Mouse (Mus musculus) neural tube, embryonic 15.5 days (tissue): ENCODE measurements around the gene Nos3. TPM values are rescaled to one million over a fixed set of nuclear protein-coding genes. Genes with fewer than 3 reads are reported as not detected.

Source experiments
- ATAC-seq: fragments of 200-750 bp; cut with Nextera tagmentation; 2 replicates; pipeline ENCODE4 v1.8.0; 2017; ENCODE audit warnings: mild to moderate bottlenecking, moderate TSS enrichment, moderate library complexity; ENCODE audit not compliant: low FRiP score
- H3K27ac ChIP-seq: fragments of 300-500 bp; sonication (generic); replicated peaks from 2 replicates; pipeline ENCODE4 v1.5.1; 2015; ENCODE audit warnings: mild to moderate bottlenecking, inconsistent platforms
- H3K27me3 ChIP-seq: fragments of 300-500 bp; sonication (generic); replicated peaks from 2 replicates; pipeline ENCODE4 v1.6.1; 2015; ENCODE audit warnings: inconsistent platforms
- H3K36me3 ChIP-seq: fragments of 300-500 bp; sonication (generic); 2 replicates; pipeline ENCODE4 v1.6.1; 2015; ENCODE audit warnings: inconsistent platforms
- H3K4me1 ChIP-seq: fragments of 300-500 bp; sonication (generic); 2 replicates; pipeline ENCODE4 v1.6.1; 2015; ENCODE audit warnings: inconsistent platforms
- H3K4me2 ChIP-seq: fragments of 300-500 bp; sonication (generic); 2 replicates; pipeline ENCODE4 v1.6.1; 2015; ENCODE audit warnings: inconsistent platforms, mild to moderate bottlenecking, moderate library complexity
- H3K4me3 ChIP-seq: fragments of 300-500 bp; sonication (generic); replicated peaks from 2 replicates; pipeline ENCODE4 v1.5.1; 2015; ENCODE audit warnings: mild to moderate bottlenecking, inconsistent platforms
- H3K9ac ChIP-seq: fragments of 300-500 bp; sonication (generic); replicated peaks from 2 replicates; pipeline ENCODE4 v1.6.1; 2015; ENCODE audit warnings: mild to moderate bottlenecking, inconsistent platforms
- H3K9me3 ChIP-seq: fragments of 300-500 bp; sonication (generic); replicated peaks from 2 replicates; pipeline ENCODE4 v1.6.1; 2016; ENCODE audit warnings: inconsistent platforms
- WGBS: fragments of 180-500 bp; shearing (Covaris S2); methylation state at CpG from one replicate; pipeline ENCODE4 v1.1.7; 2015; ENCODE audit warnings: mixed read lengths; 5-methylcytosine and 5-hydroxymethylcytosine counted together
- polyA plus RNA-seq: library from polyadenylated mRNA; unstranded; fragments of >200 nt; fragmentation: Nextera tagmentation; extraction: Ambion mirVana; gene quantifications from 2 replicates; pipeline ENCODE4 v1.2.1, GENCODE M21; 2015

The Nos3 gene
- polyA plus RNA-seq, 1 experiment from 2014 or later = 9.3 TPM

GRCm38 (mm10) chr5:24424861-24425411 is 60.3 kb downstream of the Nos3 start:
- WGBS = under 1% methylated on average over 58 of the region's 60 CpGs
- H3K4me1 ChIP-seq = peaks cover 60% of the 10 kb centered on the region
- peak overlapping the region; percentile 94 for H3K27ac ChIP-seq
- peak overlapping the region; percentile 60 for H3K4me3 ChIP-seq
- H3K27me3 ChIP-seq = peaks cover 10% of the 10 kb centered on the region
- peak; percentile 19; the same call in 1 of the 2 replicates for ATAC-seq
- peaks cover 10% of the 10 kb centered on the region for H3K36me3 ChIP-seq
- peak overlapping the region; percentile 91 for H3K4me2 ChIP-seq
- no peaks in the 10 kb centered on the region for H3K9me3 ChIP-seq
- peak overlapping the region; percentile 49 for H3K9ac ChIP-seq

DNA sequence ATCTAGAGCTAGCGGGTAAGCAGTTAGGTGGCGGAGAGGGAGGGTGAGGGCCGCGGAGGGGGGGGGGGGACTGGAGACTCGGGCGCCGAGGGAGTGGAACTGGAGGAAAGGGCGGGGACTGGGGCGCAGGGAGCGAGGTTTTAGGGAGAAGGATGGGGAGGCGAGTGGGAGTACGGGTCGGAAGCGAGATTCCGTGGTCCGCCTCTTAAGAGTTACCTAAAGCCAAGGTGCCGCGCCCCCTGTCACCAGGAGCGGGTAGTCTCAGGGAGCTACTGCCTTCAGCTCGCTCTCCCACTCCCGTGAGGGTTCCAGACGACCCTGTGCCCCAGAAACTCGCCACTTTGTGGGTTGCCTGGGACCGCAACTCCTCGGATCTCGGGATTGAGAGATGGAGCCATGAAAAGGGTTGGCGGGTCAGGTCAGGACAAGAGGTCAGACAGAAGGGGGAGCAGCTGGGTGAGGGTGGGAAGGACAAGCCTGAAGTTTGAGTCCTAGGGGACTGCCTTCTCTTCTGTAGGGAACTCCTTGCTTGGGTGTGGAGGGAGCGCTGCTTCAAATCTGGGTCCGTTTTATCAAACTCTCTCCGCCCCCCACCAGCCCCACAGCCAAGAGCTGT is 60.9 kb downstream of the Nos3 start:
- H3K27ac ChIP-seq = peak overlapping the region; percentile 94
- peaks cover 10% of the 10 kb centered on the region for H3K27me3 ChIP-seq
- peaks cover 12% of the 10 kb centered on the region for H3K36me3 ChIP-seq
- H3K4me2 ChIP-seq = peak overlapping the region; percentile 91
- no peaks in the 10 kb centered on the region for H3K9me3 ChIP-seq
- peak overlapping the region; percentile 49 for H3K9ac ChIP-seq
- H3K4me1 ChIP-seq = peaks cover 60% of the 10 kb centered on the region
- no peak for ATAC-seq
- H3K4me3 ChIP-seq = peak overlapping the region; percentile 60
- WGBS = 0% methylated on average over 27 of the region's 30 CpGs

DNA sequence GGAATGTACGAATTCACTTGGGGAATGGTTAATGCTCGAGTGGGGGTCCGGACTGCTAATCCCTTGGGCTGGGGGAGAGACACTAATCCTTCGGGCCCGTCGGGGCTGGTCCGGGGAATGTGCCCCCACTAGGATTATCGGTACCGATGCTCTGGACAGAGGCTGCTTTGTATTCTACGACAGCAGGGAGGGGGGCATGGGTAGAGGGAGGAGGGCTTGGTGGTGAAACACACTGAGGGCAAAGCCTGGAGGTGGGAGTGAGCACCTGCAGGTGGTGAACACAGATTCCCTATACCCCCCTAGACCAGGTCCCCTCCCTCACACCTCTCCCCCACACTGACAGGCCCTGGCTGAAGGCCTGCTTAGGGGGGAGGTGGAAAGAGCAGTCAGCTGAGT is 61.4 kb downstream of the Nos3 start:
- WGBS = 1% methylated on average over 10 of the region's 10 CpGs
- H3K27ac ChIP-seq = no peak overlapping the region
- peaks cover 10% of the 10 kb centered on the region for H3K27me3 ChIP-seq
- peaks cover 60% of the 10 kb centered on the region for H3K4me1 ChIP-seq
- peak overlapping the region; percentile 60 for H3K4me3 ChIP-seq
- no peak for ATAC-seq
- H3K9me3 ChIP-seq = no peaks in the 10 kb centered on the region
- H3K36me3 ChIP-seq = peaks cover 13% of the 10 kb centered on the region
- peak overlapping the region; percentile 91 for H3K4me2 ChIP-seq
- peak overlapping the region; percentile 49 for H3K9ac ChIP-seq

- ATAC-seq = no peak
- Histone ChIP-seq H3K9ac (0 out of 2 replicates have a peak overlapping the region, but pooled peaks have one; percentile 49), H3K4me1 (peaks cover 57% of the 10 kb centered on the region), H3K27ac (no peak overlapping the region), H3K27me3 (peaks cover 10% of the 10 kb centered on the region), H3K9me3 (no peaks in the 10 kb centered on the region), H3K4me2 (peak overlapping the region; percentile 91), H3K4me3 (peak overlapping the region; percentile 60), H3K36me3 (peaks cover 13% of the 10 kb centered on the region)
- 11% methylated on average over 9 of the region's 9 CpGs for WGBS
These were observed 62.1 kb downstream of the Nos3 start for GRCm38 (mm10) chr5:24426556-24427284.

DNA sequence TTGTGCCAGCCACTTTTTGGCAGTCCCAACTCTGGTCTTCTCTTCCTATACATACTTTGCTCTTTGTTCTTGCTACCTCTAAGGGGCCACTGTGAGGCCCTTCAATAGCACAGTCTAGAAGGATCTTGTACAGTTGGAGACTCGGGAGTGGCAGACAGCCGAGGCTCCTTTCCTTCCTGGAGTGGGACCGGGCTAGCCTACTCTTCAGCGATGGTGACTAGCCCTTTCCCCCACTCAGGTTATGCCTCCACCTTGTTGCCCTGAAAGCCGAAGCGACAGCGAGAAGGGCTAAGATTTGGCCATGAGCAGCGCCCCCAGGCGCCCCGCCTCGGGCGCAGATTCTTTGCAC is 62.6 kb downstream of the Nos3 start:
- Histone ChIP-seq H3K4me1 (peaks cover 53% of the 10 kb centered on the region), H3K4me3 (no peak overlapping the region), H3K36me3 (peaks cover 18% of the 10 kb centered on the region), H3K27ac (no peak overlapping the region), H3K9ac (no peak overlapping the region), H3K4me2 (peak overlapping the region; percentile 91), H3K9me3 (no peaks in the 10 kb centered on the region), H3K27me3 (peaks cover 10% of the 10 kb centered on the region)
- 21% methylated on average over 12 of the region's 12 CpGs for WGBS
- no peak for ATAC-seq

- Histone ChIP-seq H3K27me3 (peaks cover 10% of the 10 kb centered on the region), H3K4me2 (peak overlapping the region; percentile 91), H3K4me3 (no peak overlapping the region), H3K9me3 (no peaks in the 10 kb centered on the region), H3K27ac (no peak overlapping the region), H3K4me1 (peaks cover 45% of the 10 kb centered on the region), H3K36me3 (peaks cover 25% of the 10 kb centered on the region), H3K9ac (0 out of 2 replicates have a peak overlapping the region, but pooled peaks have one; percentile 10)
- no peak for ATAC-seq
- 11% methylated on average over 14 of the region's 15 CpGs for WGBS
These were observed 63.4 kb downstream of the Nos3 start for GRCm38 (mm10) chr5:24427981-24428402.

GRCm38 (mm10) chr5:24428596-24428995 is 64.0 kb downstream of the Nos3 start:
- Histone ChIP-seq H3K9ac (0 out of 2 replicates have a peak overlapping the region, but pooled peaks have one; percentile 10), H3K9me3 (no peaks in the 10 kb centered on the region), H3K27ac (no peak overlapping the region), H3K4me1 (peaks cover 44% of the 10 kb centered on the region), H3K4me3 (no peak overlapping the region), H3K27me3 (peaks cover 10% of the 10 kb centered on the region), H3K4me2 (peak overlapping the region; percentile 91; the same call in 1 of the 2 replicates), H3K36me3 (peaks cover 30% of the 10 kb centered on the region)
- ATAC-seq = no peak
- 11% methylated on average over 9 of the region's 9 CpGs for WGBS

DNA sequence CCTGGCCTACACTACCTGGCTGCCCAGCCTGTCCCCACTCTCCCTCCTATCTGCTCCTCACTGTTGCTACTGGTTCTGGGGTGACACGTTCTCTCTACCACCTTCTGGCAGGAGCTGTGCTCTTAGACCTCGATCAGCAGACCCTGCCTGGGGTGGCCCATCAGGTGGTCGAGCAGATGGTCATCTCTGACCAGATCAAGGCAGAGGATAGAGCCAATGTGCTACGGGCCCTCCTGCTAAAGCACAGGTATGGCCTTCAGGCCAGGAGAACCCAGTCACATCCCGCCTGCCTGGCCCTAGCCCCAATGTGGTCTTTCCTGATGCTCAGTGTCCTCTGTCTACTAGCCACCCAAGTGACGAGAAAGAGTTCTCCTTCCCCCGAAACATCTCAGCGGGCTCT is 69.4 kb downstream of the Nos3 start:
- H3K4me3 ChIP-seq = no peak overlapping the region
- H3K4me1 ChIP-seq = no peaks in the 10 kb centered on the region
- ATAC-seq = no peak
- H3K27ac ChIP-seq = no peak overlapping the region
- 92% methylated on average over 8 of the region's 8 CpGs for WGBS
- no peaks in the 10 kb centered on the region for H3K27me3 ChIP-seq
- no peak overlapping the region for H3K9ac ChIP-seq
- H3K36me3 ChIP-seq = peaks cover 42% of the 10 kb centered on the region
- H3K9me3 ChIP-seq = no peaks in the 10 kb centered on the region
- no peak overlapping the region for H3K4me2 ChIP-seq

Other genes starting within 250 kb of the Nos3 start
- 14.1 and 15.3 TPM in 2 replicates for gene Nupl2, start 199.8 kb upstream of the Nos3 start, polyA plus RNA-seq
- 12.7 and 18.2 TPM in 2 replicates for gene Kcnh2, start 13.2 kb upstream of the Nos3 start, polyA plus RNA-seq
- 4.0 and 4.8 TPM in 2 replicates for gene Atg9b, start 27.3 kb downstream of the Nos3 start, polyA plus RNA-seq
- 49.4 and 52.2 TPM in 2 replicates for gene Abcb8, start 28.9 kb downstream of the Nos3 start, polyA plus RNA-seq
- 1.6 and 2.4 TPM in 2 replicates for gene Asic3, start 48.6 kb downstream of the Nos3 start, polyA plus RNA-seq
- gene Cdk5, start 58.7 kb downstream of the Nos3 start, polyA plus RNA-seq = 113 and 133 TPM in 2 replicates
- gene Slc4a2, start 59.0 kb downstream of the Nos3 start, polyA plus RNA-seq = 15.3 and 19.1 TPM in 2 replicates
- gene Fastk, start 80.5 kb downstream of the Nos3 start, polyA plus RNA-seq = 111 TPM in 2 replicates
- gene Tmub1, start 83.0 kb downstream of the Nos3 start, polyA plus RNA-seq = 54.8 and 62.8 TPM in 2 replicates
- gene Agap3, start 87.4 kb downstream of the Nos3 start, polyA plus RNA-seq = 60.2 and 101 TPM in 2 replicates
- 5.9 and 13.7 TPM in 2 replicates for gene Gbx1, start 162.4 kb downstream of the Nos3 start, polyA plus RNA-seq
- 0.40 and 0.87 TPM in 2 replicates for gene Asb10, start 176.2 kb downstream of the Nos3 start, polyA plus RNA-seq
- 0.24 and 0.26 TPM in 2 replicates for gene 4931409K22Rik, start 192.0 kb downstream of the Nos3 start, polyA plus RNA-seq
- 82.8 and 93.1 TPM in 2 replicates for gene Abcf2, start 212.7 kb downstream of the Nos3 start, polyA plus RNA-seq
- gene Chpf2, start 221.9 kb downstream of the Nos3 start, polyA plus RNA-seq = 19.3 and 21.2 TPM in 2 replicates